Comparison of ENCODE assay signal across 27 mouse cellular contexts in genomic region chr1:52272018-52272678, GRCm38 (mm10).
"Had no signal": no experiment of that assay in that cellular context is flagged by ENCODE, and none has a peak within 500 bp of the region (broad histone marks: within the 10 kb centered on the region; RNA-seq: fewer than 3 reads in every experiment).

No protein-coding gene starts in this region.

- H3K36me3 ChIP-seq: heart, embryonic 10.5 days; heart, embryonic 12.5 days; hindbrain, embryonic 10.5 days; hindbrain, embryonic 12.5 days; kidney, embryonic 15.5 days; limb, embryonic 10.5 days; limb, embryonic 12.5 days; liver, embryonic 13.5 days had no signal

- H3K9me3 ChIP-seq: heart, embryonic 10.5 days; heart, embryonic 12.5 days; hindbrain, embryonic 10.5 days; hindbrain, embryonic 12.5 days; kidney, embryonic 15.5 days; limb, embryonic 10.5 days; limb, embryonic 12.5 days; liver, embryonic 13.5 days had no signal

- H3K9ac ChIP-seq: heart, embryonic 12.5 days; hindbrain, embryonic 12.5 days; hindbrain, embryonic 14.5 days; kidney, embryonic 15.5 days; limb, embryonic 12.5 days; liver, embryonic 13.5 days had no signal

- DNase-seq: gastrocnemius, adult 2 months; gastrocnemius, postnatal 10 days; gastrocnemius, postnatal 25 days; heart, adult 18-20 months; heart, postnatal 10 days; heart, postnatal 4 days; kidney, adult 11 months; kidney, adult 2 months; kidney, adult 9 months; kidney, postnatal 14 days; kidney, postnatal 4 days; layer of hippocampus, adult 9-11 months; layer of hippocampus, postnatal 36 days; liver; liver, embryonic 13.5 days had no signal

- H3K27ac ChIP-seq: gastrocnemius, adult 2 months; heart, embryonic 10.5 days; hindbrain, embryonic 10.5 days; hindbrain, embryonic 12.5 days; hindbrain, embryonic 14.5 days; kidney, embryonic 15.5 days; kidney, postnatal 0 days; left cerebral cortex, adult 2 months; limb, embryonic 10.5 days; limb, embryonic 12.5 days; liver, embryonic 13.5 days had no signal

- H3K4me3 ChIP-seq: gastrocnemius, adult 2 months; heart, embryonic 10.5 days; heart, embryonic 12.5 days; hindbrain, embryonic 10.5 days; hindbrain, embryonic 12.5 days; kidney, embryonic 15.5 days; left cerebral cortex, adult 2 months; limb, embryonic 10.5 days; limb, embryonic 12.5 days; liver, embryonic 13.5 days had no signal

- H3K27me3 ChIP-seq: heart, embryonic 12.5 days; hindbrain, embryonic 12.5 days; kidney, embryonic 15.5 days; limb, embryonic 12.5 days; liver, embryonic 13.5 days had no signal

- H3K4me1 ChIP-seq: heart, embryonic 10.5 days; hindbrain, embryonic 10.5 days; hindbrain, embryonic 12.5 days; kidney, embryonic 15.5 days; limb, embryonic 10.5 days; liver, embryonic 13.5 days had no signal

- ATAC-seq: hindbrain, embryonic 16.5 days; inflammation-experienced regulatory T-cells, adult 6 months had no signal

- H3K4me2 ChIP-seq: heart, embryonic 12.5 days; hindbrain, embryonic 12.5 days; hindbrain, embryonic 14.5 days; kidney, embryonic 15.5 days; limb, embryonic 12.5 days; liver, embryonic 13.5 days had no signal
